Mouse (Mus musculus) CH12.LX (cell line): ENCODE data around the gene Iqcc. TPM values are rescaled to one million over a fixed set of nuclear protein-coding genes. Genes with fewer than 3 reads are reported as not detected.

ENCODE experiments used
- DNase-seq: peaks from one replicate; pipeline ENCODE4 v3.0.0-alpha.2; 2013; ENCODE audit errors: extremely low read depth
- H3K27ac ChIP-seq: 2 replicates; pipeline ENCODE4 v1.5.1; 2012; ENCODE audit warnings: low read depth, mild to moderate bottlenecking, control low read depth, moderate library complexity; ENCODE audit not compliant: insufficient read depth
- H3K27me3 ChIP-seq: replicated peaks from 2 replicates; pipeline ENCODE3; 2012; ENCODE audit warnings: inconsistent platforms
- H3K36me3 ChIP-seq, 2 experiments: replicated peaks in 1 of 2; 2 replicates each; pipeline versions ENCODE3 to v1.6.1; 2012; ENCODE audit warnings: inconsistent platforms in 1 of 2, low read length in 1 of 2, mild to moderate bottlenecking in 1 of 2, mixed read lengths in 1 of 2, moderate library complexity in 1 of 2; ENCODE audit not compliant: control insufficient read depth in 1 of 2, insufficient read depth in 1 of 2
- H3K4me1 ChIP-seq, 2 experiments: 2 replicates each; pipeline ENCODE4 v1.6.1; 2012; ENCODE audit warnings: inconsistent platforms in 1 of 2, moderate library complexity in 1 of 2; ENCODE audit not compliant: insufficient read depth in 2 of 2, control insufficient read depth in 1 of 2
- H3K4me2 ChIP-seq: 2 replicates; pipeline ENCODE4 v1.6.1; 2012; ENCODE audit warnings: low read depth, mild to moderate bottlenecking, control low read depth; ENCODE audit not compliant: poor library complexity, insufficient read depth, severe bottlenecking
- H3K4me3 ChIP-seq, 3 experiments: fragments of 150-350 bp in 1 of 3; sonication (generic) in 1 of 3; replicated peaks in 1 of 3; 2 replicates each; pipeline versions ENCODE3 to v1.5.1; 2011 to 2012; ENCODE audit warnings: low read depth in 2 of 3, low read length in 2 of 3, mild to moderate bottlenecking in 2 of 3, moderate library complexity in 2 of 3, control low read depth in 1 of 3, improper control_type of control experiment in 1 of 3, inconsistent platforms in 1 of 3, mixed read lengths in 1 of 3; ENCODE audit not compliant: poor library complexity in 1 of 3
- H3K79me2 ChIP-seq: replicated peaks from 2 replicates; pipeline ENCODE4 v1.6.1; 2012; ENCODE audit warnings: mild to moderate bottlenecking, moderate library complexity; ENCODE audit not compliant: control insufficient read depth, poor library complexity, insufficient read depth, severe bottlenecking; ENCODE audit errors: extremely low read depth
- H3K9ac ChIP-seq: 2 replicates; pipeline ENCODE4 v1.6.1; 2012; ENCODE audit warnings: low read depth, mild to moderate bottlenecking, control low read depth, moderate library complexity; ENCODE audit not compliant: insufficient read depth
- H3K9me3 ChIP-seq: replicated peaks from 2 replicates; pipeline ENCODE3; 2012; ENCODE audit warnings: low read length, inconsistent platforms, mixed read lengths
- BHLHE40 ChIP-seq: IDR thresholded peaks from 2 replicates; pipeline ENCODE4 v1.6.1; 2011; ENCODE audit warnings: mild to moderate bottlenecking, low read depth, low read length, improper control_type of control experiment
- CHD1 ChIP-seq: IDR thresholded peaks from 2 replicates; pipeline ENCODE4 v1.6.1; 2012; ENCODE audit warnings: low read depth, low read length, improper control_type of control experiment, inconsistent platforms
- CTCF ChIP-seq, 2 experiments: IDR thresholded peaks in 1 of 2; conservative IDR thresholded peaks in 1 of 2; 2 replicates each; pipeline ENCODE4 v1.5.1; 2011 to 2012; ENCODE audit warnings: low read depth in 2 of 2, low read length in 2 of 2, improper control_type of control experiment in 1 of 2, inconsistent platforms in 1 of 2, mild to moderate bottlenecking in 1 of 2, moderate library complexity in 1 of 2
- EP300 ChIP-seq: IDR thresholded peaks from 2 replicates; pipeline ENCODE4 v1.6.1; 2011; ENCODE audit warnings: low read length, improper control_type of control experiment
- ETS1 ChIP-seq: conservative IDR thresholded peaks from 2 replicates; pipeline ENCODE4 v1.6.1; 2012; ENCODE audit warnings: low read depth, mild to moderate bottlenecking, inconsistent platforms, low read length, improper control_type of control experiment, moderate library complexity
- GABPA ChIP-seq: IDR thresholded peaks from 2 replicates; pipeline ENCODE4 v1.6.1; 2012; ENCODE audit warnings: low read depth, low read length, improper control_type of control experiment, inconsistent platforms; ENCODE audit not compliant: insufficient replicate concordance
- HCFC1 ChIP-seq: IDR thresholded peaks from 2 replicates; pipeline ENCODE4 v1.6.1; 2012; ENCODE audit warnings: low read depth, mild to moderate bottlenecking, inconsistent platforms, low read length, improper control_type of control experiment
- IRF4 ChIP-seq: IDR thresholded peaks from 2 replicates; pipeline ENCODE4 v1.6.1; 2014; ENCODE audit warnings: low read depth, mild to moderate bottlenecking, inconsistent platforms, low read length, improper control_type of control experiment
- KAT2A ChIP-seq: IDR thresholded peaks from 2 replicates; pipeline ENCODE4 v1.6.1; 2012; ENCODE audit warnings: low read length, improper control_type of control experiment, inconsistent platforms; ENCODE audit not compliant: insufficient replicate concordance
- MAFK ChIP-seq: IDR thresholded peaks from 2 replicates; pipeline ENCODE4 v1.6.1; 2011; ENCODE audit warnings: low read length, improper control_type of control experiment; ENCODE audit not compliant: insufficient replicate concordance
- MXI1 ChIP-seq: IDR thresholded peaks from 2 replicates; pipeline ENCODE4 v1.6.1; 2011; ENCODE audit warnings: mild to moderate bottlenecking, low read depth, low read length, improper control_type of control experiment
- MYC ChIP-seq: IDR thresholded peaks from 2 replicates; pipeline ENCODE4 v1.6.1; 2011; ENCODE audit warnings: low read depth, mild to moderate bottlenecking, improper control_type of control experiment, low read length
- NELFE ChIP-seq: IDR thresholded peaks from 2 replicates; pipeline ENCODE4 v1.6.1; 2011; ENCODE audit warnings: low read depth, low read length, improper control_type of control experiment
- NRF1 ChIP-seq: IDR thresholded peaks from 2 replicates; pipeline ENCODE4 v1.6.1; 2014; ENCODE audit warnings: low read depth, mild to moderate bottlenecking, inconsistent platforms, low read length, improper control_type of control experiment, moderate library complexity
- POLR2AphosphoS2 ChIP-seq: IDR thresholded peaks from 2 replicates; pipeline ENCODE4 v1.6.1; 2011; ENCODE audit warnings: low read depth, low read length, improper control_type of control experiment
- RCOR1 ChIP-seq: conservative IDR thresholded peaks from 2 replicates; pipeline ENCODE4 v1.6.1; 2012; ENCODE audit warnings: low read depth, mild to moderate bottlenecking, inconsistent platforms, low read length, improper control_type of control experiment
- SIN3A ChIP-seq: IDR thresholded peaks from 2 replicates; pipeline ENCODE4 v1.6.1; 2012; ENCODE audit warnings: low read length, improper control_type of control experiment, inconsistent platforms
- TBP ChIP-seq: conservative IDR thresholded peaks from 2 replicates; pipeline ENCODE4 v1.6.1; 2011; ENCODE audit warnings: low read depth, low read length, improper control_type of control experiment
- TCF12 ChIP-seq: IDR thresholded peaks from 2 replicates; pipeline ENCODE4 v1.6.1; 2014; ENCODE audit warnings: low read depth, mild to moderate bottlenecking, inconsistent platforms, low read length, improper control_type of control experiment
- USF1 ChIP-seq: IDR thresholded peaks from 2 replicates; pipeline ENCODE4 v1.6.1; 2014; ENCODE audit warnings: low read depth, mild to moderate bottlenecking, inconsistent platforms, low read length, improper control_type of control experiment
- USF2 ChIP-seq: conservative IDR thresholded peaks from 2 replicates; pipeline ENCODE4 v1.6.1; 2011; ENCODE audit warnings: low read depth, low read length, improper control_type of control experiment
- ZMIZ1 ChIP-seq: IDR thresholded peaks from 2 replicates; pipeline ENCODE4 v1.6.1; 2012; ENCODE audit warnings: low read depth, mild to moderate bottlenecking, inconsistent platforms, low read length, improper control_type of control experiment
- dilution Hi-C: fragments of 300-500 bp; cut with MboI; formaldehyde crosslinking; loops from 2 replicates; pipeline ENCODE4 v1.14.3; 2020; ENCODE audit warnings: low sequenced_read_pairs; ENCODE audit not compliant: extremely low pct_unique_long_range_greater_than_20kb, extremely low pct_ligation_motif_present
- in situ Hi-C: fragments of 300-500 bp; cut with MboI; formaldehyde crosslinking; loops from 3 replicates; pipeline ENCODE4 v1.14.3; 2019; ENCODE audit warnings: low sequenced_read_pairs, low pct_ligation_motif_present, low pct_unique_long_range_greater_than_20kb, mixed read lengths
- polyA plus RNA-seq: library from polyadenylated mRNA; unstranded; fragments of >175 nt; gene quantifications from 2 replicates; pipeline ENCODE4 v1.2.1, GENCODE M21; 2012; ENCODE audit warnings: low read depth; ENCODE audit not compliant: insufficient read length
- total RNA-seq, 2 experiments: library from RNA; depleted of rRNA; stranded (reverse); fragments of 300-350 nt in 1 of 2; fragments of >200 nt in 1 of 2; gene quantifications; 2 replicates each; pipeline ENCODE4 v1.2.3; 2012 to 2014

The Iqcc gene
- total and polyA plus RNA-seq, 3 experiments: 13.5 to 27.0 (median 18.4) TPM

GRCm38 (mm10) chr4:129586943-129587342, 32.0 kb downstream of the Iqcc start:
- no peak for TF ChIP-seq CHD1
- no peak for TF ChIP-seq ETS1
- TF ChIP-seq USF1: no peak
- TF ChIP-seq EP300: no peak
- no peak for TF ChIP-seq RCOR1
- TF ChIP-seq IRF4: no peak
- TF ChIP-seq MYC: no peak
- no peak for TF ChIP-seq NRF1
- DNase-seq: no peak
- Histone ChIP-seq H3K79me2 (peaks cover 8% of the 10 kb centered on the region), H3K27me3 (no peaks in the 10 kb centered on the region), H3K36me3 (peaks cover 18 to 44% of the 10 kb centered on the region in 2 experiments), H3K4me3 (peak overlapping the region in 1 of 3 experiments; percentile 28), H3K4me1 (peaks cover 7 to 37% of the 10 kb centered on the region in 2 experiments; a peak in 3 of 4 replicates), H3K9ac (no peak overlapping the region), H3K27ac (no peak overlapping the region), H3K9me3 (no peaks in the 10 kb centered on the region), H3K4me2 (peak overlapping the region; percentile 24)
- in situ Hi-C loops: no loop called here
- dilution Hi-C loops: no loop called here

GRCm38 (mm10) chr4:129585773-129586172, 33.1 kb downstream of the Iqcc start:
- H3K4me1 ChIP-seq: peaks cover 10 to 39% of the 10 kb centered on the region in 2 experiments
- peaks cover 7 to 32% of the 10 kb centered on the region in 2 experiments for H3K36me3 ChIP-seq
- TF ChIP-seq ZMIZ1: 0 out of 2 replicates have a peak, but pooled peaks have one; percentile 5
- no peak for TF ChIP-seq USF1
- 0 out of 2 replicates have a peak, but pooled peaks have one; percentile 14 for TF ChIP-seq TCF12
- 0 out of 2 replicates have a peak, but pooled peaks have one; percentile 37 for TF ChIP-seq TBP
- 0 out of 2 replicates have a peak, but pooled peaks have one; percentile 30 for TF ChIP-seq CHD1
- H3K4me3 ChIP-seq: peak overlapping the region; percentile 51 to 69 (median 60)
- dilution Hi-C loops (no loop called here), in situ Hi-C loops (no loop called here)
- H3K27ac ChIP-seq: peak overlapping the region; percentile 92; the same call in 1 of the 2 replicates
- no peaks in the 10 kb centered on the region for H3K9me3 ChIP-seq
- peak; percentile 44 for DNase-seq
- H3K9ac ChIP-seq: peak overlapping the region; percentile 59
- H3K4me2 ChIP-seq: peak overlapping the region; percentile 61; the same call in 1 of the 2 replicates
- no peaks in the 10 kb centered on the region for H3K27me3 ChIP-seq
- peaks cover 8% of the 10 kb centered on the region for H3K79me2 ChIP-seq

GRCm38 (mm10) chr4:129584884-129585608, 33.9 kb downstream of the Iqcc start:
- H3K27ac ChIP-seq: peak overlapping the region; percentile 92
- in situ Hi-C loops: no loop called here
- peak overlapping the region; percentile 75 for H3K4me2 ChIP-seq
- H3K4me1 ChIP-seq: peaks cover 10 to 39% of the 10 kb centered on the region in 2 experiments
- H3K9me3 ChIP-seq: no peaks in the 10 kb centered on the region
- H3K27me3 ChIP-seq: no peaks in the 10 kb centered on the region
- H3K9ac ChIP-seq: peak overlapping the region; percentile 87
- H3K4me3 ChIP-seq: peak overlapping the region; percentile 51 to 69 (median 60)
- DNase-seq: peak; percentile 93
- H3K79me2 ChIP-seq: peaks cover 8% of the 10 kb centered on the region
- H3K36me3 ChIP-seq: peaks cover under 1 to 25% of the 10 kb centered on the region in 2 experiments
- dilution Hi-C loops: no loop called here
- TF ChIP-seq POLR2AphosphoS2 (no peak), MXI1 (peak; percentile 86), TBP (peak; percentile 59), ETS1 (no peak; the same call in 1 of the 2 replicates), MAFK (no peak), TCF12 (peak; percentile 46), USF2 (no peak), GABPA (no peak), SIN3A (peak; percentile 41), MYC (peak; percentile 90), NELFE (no peak; the same call in 1 of the 2 replicates), CTCF (conservative IDR thresholded peaks at IDR 0.05 in 1 of 2, IDR thresholded peaks at IDR 0.05 in 1 of 2; ENCODE audit: low read depth in 2 of 2, low read length in 2 of 2) (peak; percentile 34 to 89), NRF1 (0 out of 2 replicates have a peak, but pooled peaks have one; percentile 8), RCOR1 (no peak), BHLHE40 (no peak), CHD1 (no peak), KAT2A (no peak), HCFC1 (no peak)
